Mouse (Mus musculus): ENCODE data around the gene Recql5. TPM values are rescaled to one million over a fixed set of nuclear protein-coding genes. Genes with fewer than 3 reads are reported as not detected.

Recql5 gene
- polyA plus RNA-seq, 1 experiment from 2014 or later: 11.1 TPM

GRCm38 (mm10) chr11:115903384-115904230 is 29.7 kb downstream of the Recql5 start:
- WGBS: 51% methylated on average over 11 of the region's 11 CpGs
- no peak overlapping the region for H3K9ac ChIP-seq (ENCODE audit: low read depth, low read length)
- ATAC-seq (replicated peaks; ENCODE audit: low FRiP score, low read depth) (0 out of 2 replicates have a peak, but pooled peaks have one; percentile 1), DNase-seq (ENCODE audit: low spot score) (no peak)
- TF ChIP-seq CTCF (IDR thresholded peaks at IDR 0.05; ENCODE audit: low read depth): no peak
- peak overlapping the region; percentile 83 for H3K27ac ChIP-seq
- H3K9me3 ChIP-seq (replicated peaks; ENCODE audit: low read length): no peaks in the 10 kb centered on the region
- H3K36me3 ChIP-seq (ENCODE audit: insufficient read depth, low read length): no peaks in the 10 kb centered on the region
- H3K27me3 ChIP-seq (ENCODE audit: insufficient read depth, low read length): no peaks in the 10 kb centered on the region
- peaks cover 66% of the 10 kb centered on the region for H3K4me1 ChIP-seq (replicated peaks; ENCODE audit: insufficient read depth, low read length)
- no peak overlapping the region for H3K4me3 ChIP-seq (replicated peaks; ENCODE audit: low read depth, low read length)
- no peak overlapping the region for H3K4me2 ChIP-seq (ENCODE audit: low read length)

GRCm38 (mm10) chr11:115902831-115903230 is 30.4 kb downstream of the Recql5 start:
- H3K4me2 ChIP-seq (ENCODE audit: low read length): no peak overlapping the region
- peaks cover 66% of the 10 kb centered on the region for H3K4me1 ChIP-seq (replicated peaks; ENCODE audit: insufficient read depth, low read length)
- no peak for TF ChIP-seq CTCF (IDR thresholded peaks at IDR 0.05; ENCODE audit: low read depth)
- no peaks in the 10 kb centered on the region for H3K36me3 ChIP-seq (ENCODE audit: insufficient read depth, low read length)
- no peak overlapping the region for H3K4me3 ChIP-seq (replicated peaks; ENCODE audit: low read depth, low read length)
- DNase-seq (ENCODE audit: low spot score): no peak
- no peak for ATAC-seq (replicated peaks; ENCODE audit: low FRiP score, low read depth)
- no peak overlapping the region for H3K9ac ChIP-seq (ENCODE audit: low read depth, low read length)
- no peaks in the 10 kb centered on the region for H3K9me3 ChIP-seq (replicated peaks; ENCODE audit: low read length)
- WGBS: 67% methylated on average over 1 of the region's 1 CpGs
- H3K27me3 ChIP-seq (ENCODE audit: insufficient read depth, low read length): no peaks in the 10 kb centered on the region
- peak overlapping the region; percentile 25; the same call in 1 of the 2 replicates for H3K27ac ChIP-seq

- TF ChIP-seq CTCF (IDR thresholded peaks at IDR 0.05; ENCODE audit: low read depth): no peak
- WGBS: 73% methylated on average over 5 of the region's 5 CpGs
- H3K27ac ChIP-seq: 0 out of 2 replicates have a peak overlapping the region, but pooled peaks have one; percentile 25
Measured at GRCm38 (mm10) chr11:115902177-115902576, 31.1 kb downstream of the Recql5 start.

DNA sequence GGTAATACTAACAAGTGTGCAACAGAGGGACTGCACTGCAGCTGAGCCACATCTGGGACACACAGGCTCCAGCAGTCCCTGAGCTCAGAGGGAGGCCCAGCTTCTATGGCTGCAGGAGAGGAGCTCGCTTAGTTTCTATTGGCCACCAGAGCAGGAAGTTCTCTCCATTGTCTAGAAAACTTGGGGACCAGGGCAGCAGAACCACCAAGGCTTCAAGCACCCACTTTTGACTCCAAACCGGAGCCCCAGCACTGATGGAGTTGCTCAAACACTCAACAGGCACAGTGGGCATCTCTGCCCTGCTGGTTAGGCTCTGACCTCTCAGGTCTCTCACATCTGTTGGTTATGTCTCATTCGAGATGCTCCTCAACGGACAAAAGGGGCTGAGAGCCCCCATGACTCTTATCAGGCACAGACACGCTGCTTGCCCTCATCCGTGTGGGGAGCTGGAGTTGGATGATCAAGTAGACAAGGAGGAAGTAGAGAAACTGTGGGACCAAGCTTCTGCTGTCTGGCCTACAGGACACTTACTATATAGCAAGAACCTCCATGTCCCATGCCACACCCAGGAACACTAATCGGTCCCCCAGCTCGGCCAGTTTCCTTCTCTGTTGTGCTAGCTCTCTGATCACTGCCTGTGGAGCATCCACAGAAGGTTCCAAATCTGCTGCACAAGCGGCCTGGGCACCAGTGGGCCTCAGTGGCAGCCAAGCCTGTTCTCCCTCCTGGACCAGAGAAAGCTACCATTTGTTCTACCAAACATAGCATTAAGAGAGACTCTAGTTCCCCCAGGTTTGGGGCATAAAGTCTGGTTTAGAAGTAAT is 31.7 kb downstream of the Recql5 start:
- peaks cover 60% of the 10 kb centered on the region for H3K4me1 ChIP-seq (replicated peaks; ENCODE audit: insufficient read depth, low read length)
- ATAC-seq (replicated peaks; ENCODE audit: low FRiP score, low read depth) (no peak), DNase-seq (ENCODE audit: low spot score) (no peak)
- no peaks in the 10 kb centered on the region for H3K27me3 ChIP-seq (ENCODE audit: insufficient read depth, low read length)
- H3K9ac ChIP-seq (ENCODE audit: low read depth, low read length): no peak overlapping the region
- no peak overlapping the region for H3K27ac ChIP-seq
- no peaks in the 10 kb centered on the region for H3K9me3 ChIP-seq (replicated peaks; ENCODE audit: low read length)
- no peaks in the 10 kb centered on the region for H3K36me3 ChIP-seq (ENCODE audit: insufficient read depth, low read length)
- H3K4me2 ChIP-seq (ENCODE audit: low read length): no peak overlapping the region
- H3K4me3 ChIP-seq (replicated peaks; ENCODE audit: low read depth, low read length): no peak overlapping the region
- 87% methylated on average over 9 of the region's 9 CpGs for WGBS
- TF ChIP-seq CTCF (IDR thresholded peaks at IDR 0.05; ENCODE audit: low read depth): no peak

More at GRCm38 (mm10) chr11:115902177-115902576, 31.1 kb downstream of the Recql5 start:
- Histone ChIP-seq H3K27me3 (ENCODE audit: insufficient read depth, low read length) (no peaks in the 10 kb centered on the region), H3K4me3 (replicated peaks; ENCODE audit: low read depth, low read length) (no peak overlapping the region), H3K9me3 (replicated peaks; ENCODE audit: low read length) (no peaks in the 10 kb centered on the region), H3K4me2 (ENCODE audit: low read length) (no peak overlapping the region), H3K36me3 (ENCODE audit: insufficient read depth, low read length) (no peaks in the 10 kb centered on the region), H3K4me1 (replicated peaks; ENCODE audit: insufficient read depth, low read length) (peaks cover 65% of the 10 kb centered on the region), H3K9ac (ENCODE audit: low read depth, low read length) (no peak overlapping the region)
- no peak for DNase-seq (ENCODE audit: low spot score)
- no peak for ATAC-seq (replicated peaks; ENCODE audit: low FRiP score, low read depth)

GRCm38 (mm10) chr11:115900561-115901337 is 32.5 kb downstream of the Recql5 start:
- peaks cover 55% of the 10 kb centered on the region for H3K4me1 ChIP-seq (replicated peaks; ENCODE audit: insufficient read depth, low read length)

More at GRCm38 (mm10) chr11:115900561-115901337, 32.5 kb downstream of the Recql5 start:
- no peak for TF ChIP-seq CTCF (IDR thresholded peaks at IDR 0.05; ENCODE audit: low read depth)
- Histone ChIP-seq H3K9me3 (replicated peaks; ENCODE audit: low read length) (no peaks in the 10 kb centered on the region), H3K27me3 (ENCODE audit: insufficient read depth, low read length) (no peaks in the 10 kb centered on the region), H3K4me2 (ENCODE audit: low read length) (peak overlapping the region; percentile 38; the same call in 1 of the 2 replicates), H3K27ac (0 out of 2 replicates have a peak overlapping the region, but pooled peaks have one; percentile 91), H3K36me3 (ENCODE audit: insufficient read depth, low read length) (no peaks in the 10 kb centered on the region), H3K4me3 (replicated peaks; ENCODE audit: low read depth, low read length) (no peak overlapping the region), H3K9ac (ENCODE audit: low read depth, low read length) (peak overlapping the region; percentile 32; the same call in 1 of the 2 replicates)
- WGBS: 61% methylated on average over 8 of the region's 8 CpGs
- ATAC-seq (replicated peaks; ENCODE audit: low FRiP score, low read depth) (no peak), DNase-seq (ENCODE audit: low spot score) (no peak)

Measured in kidney, postnatal 0 days (tissue).